Mouse (Mus musculus): ENCODE data around the gene Ajap1.

Gene Ajap1

DNA sequence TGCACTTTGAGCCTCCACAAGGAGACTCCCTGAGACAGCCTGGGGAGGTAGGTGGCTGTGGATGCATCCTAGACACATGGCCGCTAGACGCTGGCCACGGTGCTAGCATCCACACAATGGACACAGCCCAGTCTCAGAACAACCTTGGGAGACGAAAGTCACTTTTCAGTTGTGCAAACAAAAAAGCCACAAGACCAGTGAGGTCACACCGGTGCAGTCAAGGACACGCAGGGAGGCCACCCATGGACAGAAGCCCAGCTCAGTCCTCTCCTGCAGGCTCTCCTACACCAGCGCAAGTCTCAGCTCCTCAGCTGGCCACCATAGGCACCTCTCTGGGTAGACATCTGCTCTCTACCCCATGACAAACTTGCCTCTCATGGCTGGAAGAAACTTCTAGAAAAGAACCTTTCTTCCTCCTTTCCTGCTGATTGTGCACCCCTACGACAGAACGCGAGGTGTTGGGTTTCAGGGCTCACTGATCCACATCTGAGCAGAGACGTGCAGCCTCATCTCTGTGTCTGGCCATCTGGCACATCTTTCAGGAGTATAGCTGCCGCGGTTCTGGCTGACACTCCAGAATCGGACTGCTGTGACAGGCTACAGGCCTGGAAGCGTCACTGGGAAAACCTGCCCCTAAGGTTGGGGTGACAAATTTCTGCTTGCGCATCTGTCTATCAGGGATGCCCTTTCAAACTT, 56.5 kb downstream of the Ajap1 start:
- no peaks in the 10 kb centered on the region for H3K27me3 ChIP-seq (ENCODE audit: control insufficient read depth, insufficient read depth, low read length, poor library complexity, severe bottlenecking)
- no peaks in the 10 kb centered on the region for H3K36me3 ChIP-seq (ENCODE audit: control insufficient read depth, insufficient read depth, low read length, poor library complexity, severe bottlenecking)
- DNase-seq (ENCODE audit: low read depth, low spot score): no peak

DNA sequence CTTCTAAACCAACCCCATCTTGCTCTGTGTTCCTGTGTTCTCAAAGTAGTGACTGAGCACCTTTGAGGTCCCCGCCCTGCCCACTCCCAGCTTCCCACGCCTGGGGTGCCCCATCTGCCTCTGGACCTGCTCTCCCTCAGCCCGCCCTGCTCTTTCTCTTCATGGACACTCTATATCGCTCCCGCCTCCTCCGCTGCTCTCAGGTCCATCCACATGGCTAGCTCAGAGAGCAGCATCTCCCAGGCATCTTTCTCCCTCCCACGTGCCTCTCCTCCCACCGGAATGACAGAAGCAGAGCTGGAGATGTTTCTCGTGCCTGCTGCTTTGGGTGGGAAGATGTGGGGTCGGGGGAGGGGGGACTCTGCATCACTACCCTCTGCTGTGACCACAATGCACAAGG, 58.3 kb downstream of the Ajap1 start:
- DNase-seq (ENCODE audit: low read depth, low spot score): no peak
- Histone ChIP-seq H3K27me3 (ENCODE audit: control insufficient read depth, insufficient read depth, low read length, poor library complexity, severe bottlenecking) (no peaks in the 10 kb centered on the region), H3K36me3 (ENCODE audit: control insufficient read depth, insufficient read depth, low read length, poor library complexity, severe bottlenecking) (no peaks in the 10 kb centered on the region)

DNA sequence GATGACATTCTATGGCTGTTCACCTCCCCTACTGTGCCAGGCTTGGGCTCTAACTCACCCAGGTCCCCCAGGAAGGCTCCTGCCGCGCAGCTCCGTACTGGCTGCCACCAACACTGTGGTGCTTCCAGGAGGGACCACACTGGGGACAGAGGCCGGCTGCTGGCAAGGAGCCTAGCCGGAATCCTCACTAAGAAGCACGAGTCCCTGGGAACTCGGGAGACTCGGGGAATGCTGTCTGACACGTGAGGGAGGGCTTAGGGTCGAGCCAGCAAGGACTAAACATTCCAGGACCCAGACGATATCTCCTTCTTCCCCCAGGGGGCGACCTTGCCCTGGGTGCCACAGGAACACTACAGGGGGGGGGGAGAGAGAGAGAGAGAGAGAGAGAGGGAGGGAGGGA, 64.7 kb downstream of the Ajap1 start:
- Histone ChIP-seq H3K27me3 (ENCODE audit: control insufficient read depth, insufficient read depth, low read length, poor library complexity, severe bottlenecking) (no peaks in the 10 kb centered on the region), H3K36me3 (ENCODE audit: control insufficient read depth, insufficient read depth, low read length, poor library complexity, severe bottlenecking) (no peaks in the 10 kb centered on the region)
- no peak for DNase-seq (ENCODE audit: low read depth, low spot score)

DNA sequence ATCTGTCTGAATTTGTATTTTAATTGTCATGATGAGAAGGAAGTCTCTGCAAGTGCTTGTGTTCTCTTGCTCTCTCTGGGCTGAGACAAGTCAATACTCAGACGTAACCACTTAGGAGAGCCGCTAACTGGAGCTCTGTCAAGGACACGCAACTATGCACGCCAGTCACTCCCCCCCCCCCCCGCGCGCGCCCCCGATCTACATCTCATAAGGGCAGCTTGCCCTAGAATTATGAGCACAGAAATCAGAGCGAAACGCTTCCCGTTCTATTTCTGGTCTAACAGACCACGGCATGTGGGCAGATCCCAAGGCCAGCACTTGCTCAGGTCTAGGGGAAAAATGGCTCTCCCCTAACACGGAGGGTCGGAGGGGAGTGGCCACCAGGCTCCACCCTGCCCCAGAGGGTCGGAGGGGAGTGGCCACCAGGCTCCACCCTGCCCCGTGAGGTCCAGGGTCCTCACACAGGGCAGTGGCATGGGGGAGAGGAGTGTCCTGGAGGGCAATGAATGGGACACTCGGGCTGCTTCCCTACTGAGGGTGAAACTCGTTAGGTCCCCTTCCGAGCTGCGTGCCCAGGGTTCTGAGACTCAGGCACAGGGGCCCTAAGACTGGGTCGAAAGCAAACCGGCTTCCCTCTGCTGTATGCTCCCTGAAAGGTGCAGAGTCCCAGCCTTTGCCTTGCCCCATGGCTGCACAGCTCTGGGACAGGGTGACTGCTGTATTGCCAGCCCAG, 65.3 kb downstream of the Ajap1 start:
- no peaks in the 10 kb centered on the region for H3K36me3 ChIP-seq (ENCODE audit: control insufficient read depth, insufficient read depth, low read length, poor library complexity, severe bottlenecking)
- DNase-seq (ENCODE audit: low read depth, low spot score): no peak
- no peaks in the 10 kb centered on the region for H3K27me3 ChIP-seq (ENCODE audit: control insufficient read depth, insufficient read depth, low read length, poor library complexity, severe bottlenecking)

DNA sequence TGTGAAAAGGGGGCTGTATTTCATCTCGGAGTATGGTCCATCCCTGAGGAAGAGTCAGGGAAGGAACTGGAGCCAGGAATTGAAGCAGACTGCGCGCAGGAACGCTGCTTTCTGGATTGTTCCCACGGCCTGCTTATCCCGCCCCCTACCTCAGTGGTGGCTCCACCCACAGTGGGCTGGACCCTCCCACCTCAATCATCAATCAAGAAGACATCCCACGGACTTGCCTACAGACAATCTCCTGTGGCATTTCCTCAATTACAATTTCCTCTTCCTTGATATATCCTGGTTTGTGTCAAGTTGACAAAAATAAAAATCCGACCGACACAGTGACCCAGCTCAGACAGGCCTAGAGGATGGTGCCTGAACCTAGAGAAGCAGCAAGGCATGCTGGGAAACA, 66.5 kb downstream of the Ajap1 start:
- Histone ChIP-seq H3K27me3 (ENCODE audit: control insufficient read depth, insufficient read depth, low read length, poor library complexity, severe bottlenecking) (no peaks in the 10 kb centered on the region), H3K36me3 (ENCODE audit: control insufficient read depth, insufficient read depth, low read length, poor library complexity, severe bottlenecking) (no peaks in the 10 kb centered on the region)
- DNase-seq (ENCODE audit: low read depth, low spot score): no peak

DNA sequence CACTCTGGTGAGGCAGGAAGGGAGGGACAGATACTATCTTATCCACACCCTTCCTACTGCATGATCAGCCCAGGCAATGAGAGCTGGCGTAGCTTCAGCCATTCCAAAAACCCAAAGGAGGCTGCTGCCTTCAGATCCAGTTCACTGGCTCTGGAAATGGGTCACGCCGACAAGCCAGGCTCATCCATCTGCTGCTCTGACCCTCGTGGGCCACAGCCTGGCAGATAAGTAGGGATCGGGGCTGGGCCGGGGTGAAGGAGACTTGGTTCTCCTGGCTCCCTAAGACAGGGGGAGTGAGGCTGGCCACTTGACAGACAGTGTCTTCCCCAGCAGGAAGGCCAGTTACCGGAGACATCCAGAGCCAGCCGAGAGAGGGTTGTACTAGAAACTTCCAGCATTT, 84.2 kb downstream of the Ajap1 start:
- DNase-seq (ENCODE audit: low read depth, low spot score): no peak
- Histone ChIP-seq H3K27me3 (ENCODE audit: control insufficient read depth, insufficient read depth, low read length, poor library complexity, severe bottlenecking) (no peaks in the 10 kb centered on the region), H3K36me3 (ENCODE audit: control insufficient read depth, insufficient read depth, low read length, poor library complexity, severe bottlenecking) (no peaks in the 10 kb centered on the region)

DNA sequence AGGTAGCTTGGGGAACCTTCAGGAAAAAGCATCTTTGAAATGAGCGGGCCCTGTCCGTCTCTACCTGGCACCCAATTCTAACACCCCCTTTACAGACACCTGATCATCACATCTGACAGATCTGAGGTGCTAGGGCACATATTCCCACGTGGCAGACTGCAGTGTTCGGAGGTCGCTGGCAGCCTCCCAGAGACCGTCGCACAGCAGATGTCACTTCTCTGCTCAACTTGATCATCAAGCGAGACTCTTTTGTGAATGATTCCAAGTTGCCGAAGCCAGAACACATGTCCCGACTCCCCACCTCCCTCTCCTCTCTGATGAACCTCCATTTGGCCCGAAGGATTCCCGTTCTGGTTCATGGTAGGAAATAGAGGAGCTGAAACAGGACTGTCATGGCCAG, 95.1 kb downstream of the Ajap1 start:
- no peaks in the 10 kb centered on the region for H3K36me3 ChIP-seq (ENCODE audit: control insufficient read depth, insufficient read depth, low read length, poor library complexity, severe bottlenecking)
- DNase-seq (ENCODE audit: low read depth, low spot score): no peak
- H3K27me3 ChIP-seq (ENCODE audit: control insufficient read depth, insufficient read depth, low read length, poor library complexity, severe bottlenecking): no peaks in the 10 kb centered on the region

DNA sequence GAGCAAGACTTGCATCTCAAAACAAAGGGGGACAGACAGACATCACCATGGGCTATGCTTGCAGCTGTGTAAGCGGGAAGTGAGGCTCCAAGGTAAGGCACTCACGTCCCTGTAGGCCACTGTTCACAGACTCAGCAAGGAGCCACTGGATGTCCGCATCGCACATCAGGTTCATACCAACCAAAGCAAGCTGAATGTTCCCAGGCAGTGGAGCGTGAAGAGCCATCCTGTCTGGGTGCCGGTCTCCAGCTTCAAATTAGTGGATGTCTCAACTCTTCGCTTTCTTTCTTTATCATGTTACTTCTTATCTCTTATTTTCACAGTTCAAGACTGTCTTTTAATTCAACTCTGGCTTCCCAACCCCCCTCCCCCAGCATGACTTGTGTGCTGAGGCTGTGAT, 101.2 kb downstream of the Ajap1 start:
- H3K27me3 ChIP-seq (ENCODE audit: control insufficient read depth, insufficient read depth, low read length, poor library complexity, severe bottlenecking): no peaks in the 10 kb centered on the region
- no peaks in the 10 kb centered on the region for H3K36me3 ChIP-seq (ENCODE audit: control insufficient read depth, insufficient read depth, low read length, poor library complexity, severe bottlenecking)
- no peak for DNase-seq (ENCODE audit: low read depth, low spot score)

DNA sequence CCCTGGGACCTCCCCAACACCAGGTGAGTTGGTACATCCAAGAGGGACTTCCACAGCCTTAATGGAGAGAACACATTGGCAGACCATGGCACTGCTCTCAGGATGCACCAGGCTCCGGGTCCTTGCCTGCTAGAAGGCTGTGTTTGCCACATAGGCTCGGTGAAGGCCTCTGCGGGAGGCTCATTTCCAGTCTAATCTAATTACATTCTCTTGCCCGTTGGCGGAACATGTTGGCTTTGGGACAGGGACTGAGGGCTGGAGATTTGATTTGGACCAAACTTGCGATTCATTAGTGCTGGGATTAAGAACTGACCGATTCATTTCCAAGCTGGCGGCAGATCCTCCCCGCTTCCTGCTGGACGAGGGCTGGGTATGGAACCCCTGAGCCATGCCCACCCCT, 101.7 kb downstream of the Ajap1 start:
- DNase-seq (ENCODE audit: low read depth, low spot score): no peak
- Histone ChIP-seq H3K27me3 (ENCODE audit: control insufficient read depth, insufficient read depth, low read length, poor library complexity, severe bottlenecking) (no peaks in the 10 kb centered on the region), H3K36me3 (ENCODE audit: control insufficient read depth, insufficient read depth, low read length, poor library complexity, severe bottlenecking) (no peaks in the 10 kb centered on the region)

DNA sequence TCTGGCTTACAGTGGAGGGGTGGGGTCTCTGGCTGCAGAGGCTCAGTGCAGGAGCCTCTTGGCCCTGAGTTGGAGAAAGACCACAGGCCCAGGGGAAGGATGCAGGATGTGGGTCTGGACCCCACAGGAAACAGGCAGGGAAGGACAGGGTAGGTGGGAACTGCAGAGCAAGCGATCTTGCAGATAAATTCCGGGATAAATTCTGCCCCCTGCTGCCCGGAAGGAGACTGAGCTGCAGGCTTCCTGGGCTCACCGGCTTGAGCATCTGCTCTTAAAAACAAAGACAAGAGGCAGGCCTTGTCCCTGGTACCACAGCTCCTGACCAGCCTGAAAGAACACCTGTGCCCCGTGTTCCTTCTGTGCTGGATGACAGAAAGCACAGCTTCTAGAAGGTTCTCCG, 104.6 kb downstream of the Ajap1 start:
- no peaks in the 10 kb centered on the region for H3K27me3 ChIP-seq (ENCODE audit: control insufficient read depth, insufficient read depth, low read length, poor library complexity, severe bottlenecking)
- no peak for DNase-seq (ENCODE audit: low read depth, low spot score)
- H3K36me3 ChIP-seq (ENCODE audit: control insufficient read depth, insufficient read depth, low read length, poor library complexity, severe bottlenecking): no peaks in the 10 kb centered on the region

DNA sequence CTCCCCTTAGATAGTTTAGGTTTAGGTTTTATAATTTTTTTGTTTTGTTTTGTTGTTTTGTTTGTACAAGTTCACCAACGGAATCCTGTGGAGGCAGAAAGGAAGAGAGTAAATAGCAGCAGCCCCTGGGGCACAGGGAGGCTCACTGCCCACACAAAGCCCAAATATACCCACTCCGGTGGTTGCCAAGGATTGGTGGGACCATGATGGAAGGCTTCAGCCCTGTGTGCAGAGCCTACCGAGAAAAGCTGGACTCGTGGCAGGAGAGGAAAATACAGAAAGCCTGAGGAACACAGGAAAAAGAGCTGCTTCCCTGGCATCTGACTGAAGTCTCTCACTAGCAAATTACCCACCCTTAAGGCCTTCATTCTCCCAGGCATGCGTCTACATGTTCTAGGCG, 108.4 kb downstream of the Ajap1 start:
- H3K36me3 ChIP-seq (ENCODE audit: control insufficient read depth, insufficient read depth, low read length, poor library complexity, severe bottlenecking): no peaks in the 10 kb centered on the region
- no peaks in the 10 kb centered on the region for H3K27me3 ChIP-seq (ENCODE audit: control insufficient read depth, insufficient read depth, low read length, poor library complexity, severe bottlenecking)
- DNase-seq (ENCODE audit: low read depth, low spot score): no peak

DNA sequence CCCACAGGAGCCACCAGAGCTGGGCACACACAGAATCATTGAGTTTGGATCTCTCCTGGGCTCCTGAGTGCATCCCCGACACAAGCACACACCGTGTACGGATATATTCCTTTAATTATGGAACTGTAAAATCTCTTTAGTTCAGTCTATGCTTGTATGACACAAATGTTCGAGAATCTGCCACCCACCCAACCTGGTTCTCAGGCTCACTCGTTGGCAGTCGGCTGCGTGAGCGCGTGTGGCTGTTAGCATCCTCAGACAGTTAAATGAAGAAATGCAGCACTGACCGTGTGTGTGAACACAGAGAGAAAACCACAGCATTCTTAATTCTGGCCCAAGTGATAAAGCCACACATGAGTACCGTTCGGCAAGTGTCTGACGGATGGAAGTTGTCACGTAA, 109.5 kb downstream of the Ajap1 start:
- Histone ChIP-seq H3K27me3 (ENCODE audit: control insufficient read depth, insufficient read depth, low read length, poor library complexity, severe bottlenecking) (no peaks in the 10 kb centered on the region), H3K36me3 (ENCODE audit: control insufficient read depth, insufficient read depth, low read length, poor library complexity, severe bottlenecking) (no peaks in the 10 kb centered on the region)
- no peak for DNase-seq (ENCODE audit: low read depth, low spot score)

DNA sequence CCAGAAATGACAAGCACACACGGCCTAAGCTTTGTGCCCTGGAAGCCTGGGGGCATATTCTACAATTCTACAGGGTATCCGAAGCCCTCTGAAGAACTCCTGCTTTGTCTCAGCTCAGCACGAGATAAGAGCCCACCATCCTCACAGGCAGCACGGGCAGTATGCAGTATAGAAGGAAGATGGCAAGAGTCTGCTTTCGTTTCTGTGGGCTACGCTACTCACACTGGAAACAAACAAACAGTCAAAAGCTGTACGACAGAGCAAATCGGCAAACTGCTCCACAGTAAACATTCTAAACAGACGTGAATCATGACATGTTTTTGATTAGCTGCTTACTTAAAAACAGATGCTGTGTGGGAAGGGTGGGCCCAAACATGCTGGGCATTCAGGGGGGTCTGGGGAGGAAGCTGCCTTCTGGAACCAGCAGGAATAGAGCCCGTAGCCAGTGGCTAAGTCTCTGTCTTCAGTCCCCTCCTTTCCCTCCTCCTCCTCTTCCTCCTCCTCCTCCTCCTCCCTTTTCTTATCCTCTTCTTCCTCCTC, 113.9 kb downstream of the Ajap1 start:
- no peaks in the 10 kb centered on the region for H3K27me3 ChIP-seq (ENCODE audit: control insufficient read depth, insufficient read depth, low read length, poor library complexity, severe bottlenecking)
- no peaks in the 10 kb centered on the region for H3K36me3 ChIP-seq (ENCODE audit: control insufficient read depth, insufficient read depth, low read length, poor library complexity, severe bottlenecking)
- DNase-seq (ENCODE audit: low read depth, low spot score): no peak

DNA sequence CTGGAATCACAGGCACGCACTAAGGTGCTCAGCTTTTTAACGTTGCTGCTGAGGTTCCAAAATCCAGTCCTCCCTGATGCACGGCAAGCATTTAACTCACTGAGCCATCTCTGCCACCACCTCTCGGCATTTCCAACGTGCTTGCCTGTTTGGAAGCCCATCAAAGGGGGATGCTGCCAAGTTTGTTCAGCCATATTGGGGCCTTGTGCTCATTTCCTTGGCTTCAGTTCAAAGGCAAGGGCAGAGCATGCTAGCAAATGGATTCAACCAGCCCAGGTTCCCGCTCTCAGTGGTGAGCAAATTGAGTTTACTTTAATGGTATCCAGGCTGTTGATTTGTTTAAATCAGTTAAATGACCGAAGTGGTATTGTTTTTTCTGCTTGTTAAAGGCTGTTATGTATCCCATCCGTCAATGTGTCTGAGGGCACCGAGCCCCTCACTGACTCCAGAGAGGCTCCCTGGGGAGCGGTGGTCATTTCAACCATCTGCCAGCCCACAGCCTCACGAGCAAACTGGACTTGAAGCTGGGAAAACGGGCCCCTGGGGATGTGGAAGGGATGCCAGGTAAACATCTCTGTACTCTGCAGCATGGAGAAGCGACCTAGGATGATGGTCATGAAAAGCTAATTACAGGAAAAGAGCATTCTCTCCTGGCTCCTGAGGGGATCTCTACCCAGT, 121.6 kb downstream of the Ajap1 start:
- no peak for DNase-seq (ENCODE audit: low read depth, low spot score)
- H3K36me3 ChIP-seq (ENCODE audit: control insufficient read depth, insufficient read depth, low read length, poor library complexity, severe bottlenecking): no peaks in the 10 kb centered on the region
- no peaks in the 10 kb centered on the region for H3K27me3 ChIP-seq (ENCODE audit: control insufficient read depth, insufficient read depth, low read length, poor library complexity, severe bottlenecking)

DNA sequence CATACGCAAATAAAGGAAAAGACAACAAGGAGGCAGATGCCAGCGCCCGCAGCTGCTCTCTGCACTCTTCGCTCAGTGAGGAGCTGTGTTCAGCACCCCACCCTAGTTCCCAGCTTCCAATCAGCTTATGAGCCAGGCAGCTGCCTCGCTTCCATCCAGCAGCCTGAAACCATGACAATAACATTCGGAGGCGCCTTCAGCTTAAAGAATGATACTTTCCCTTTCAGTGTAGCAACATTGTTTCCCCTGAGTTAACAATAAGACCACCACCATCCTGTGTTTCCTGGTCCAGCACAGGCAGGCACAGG, 124.4 kb downstream of the Ajap1 start:
- Histone ChIP-seq H3K36me3 (ENCODE audit: control insufficient read depth, insufficient read depth, low read length, poor library complexity, severe bottlenecking) (no peaks in the 10 kb centered on the region), H3K27me3 (ENCODE audit: control insufficient read depth, insufficient read depth, low read length, poor library complexity, severe bottlenecking) (no peaks in the 10 kb centered on the region)
- DNase-seq (ENCODE audit: low read depth, low spot score): no peak
